Mouse (Mus musculus) CD4-positive, CD25-positive, alpha-beta regulatory T cell (primary cell): ENCODE results near the gene Mab21l3. TPM values are rescaled to one million over a fixed set of nuclear protein-coding genes. Genes with fewer than 3 reads are reported as not detected.

Experiments used
- polyA plus RNA-seq: library from polyadenylated mRNA; unstranded; fragments of 100-300 nt; shearing (Covaris generic); gene quantifications from one replicate; pipeline ENCODE4 v1.2.1, GENCODE M21; 2017

The Mab21l3 gene
- not detected for polyA plus RNA-seq

GRCm38 (mm10) chr3:101848816-101849215 lies at the start of gene Mab21l3:
Mab21l3 (minus strand) TSS chr3:101848959.

Other genes starting within 250 kb of the Mab21l3 start
- 109 TPM for gene Atp1a1, start 244.3 kb downstream of the Mab21l3 start, polyA plus RNA-seq
- 8.5 TPM for gene Slc22a15, start 75.5 kb upstream of the Mab21l3 start, polyA plus RNA-seq
- not detected for gene Nhlh2, start 161.1 kb upstream of the Mab21l3 start, polyA plus RNA-seq
- gene Casq2, start 237.5 kb upstream of the Mab21l3 start, polyA plus RNA-seq, result not detected